Mouse (Mus musculus) T-cell, adult 2 months (primary cell): ENCODE data around the gene Usp34.
A peak's percentile ranks its signal among the peaks of the same experiment; 100 is the strongest.
"Not testable (repeated sequence)": the region's sequence is repeated elsewhere in the genome, so short reads cannot be mapped to it uniquely, and the experiment has no call there.

Source experiments
- DNase-seq: peaks from one replicate; pipeline ENCODE4 v3.0.0; 2022; ENCODE audit warnings: low spot score

Usp34 gene

GRCm38 (mm10) chr11:23359687-23360235, 53.1 kb downstream of the Usp34 start:
- not testable (repeated sequence) for DNase-seq

GRCm38 (mm10) chr11:23362305-23362704, 55.6 kb downstream of the Usp34 start:
- DNase-seq: no peak

- no peak for DNase-seq
Observed at GRCm38 (mm10) chr11:23364348-23364747, 57.7 kb downstream of the Usp34 start.

- DNase-seq: no peak
Observed at GRCm38 (mm10) chr11:23372032-23372431, 65.3 kb downstream of the Usp34 start.

GRCm38 (mm10) chr11:23372490-23372889, 65.8 kb downstream of the Usp34 start:
- DNase-seq: no peak

- no peak for DNase-seq
Observed at GRCm38 (mm10) chr11:23380055-23380454, 73.4 kb downstream of the Usp34 start.

GRCm38 (mm10) chr11:23380595-23380994, 73.9 kb downstream of the Usp34 start:
- no peak for DNase-seq

GRCm38 (mm10) chr11:23382787-23383186, 76.1 kb downstream of the Usp34 start:
- no peak for DNase-seq

GRCm38 (mm10) chr11:23389649-23390048, 83.0 kb downstream of the Usp34 start:
- no peak for DNase-seq

- DNase-seq: no peak
Observed at GRCm38 (mm10) chr11:23392567-23392966, 85.9 kb downstream of the Usp34 start.

- DNase-seq: no peak
Observed at GRCm38 (mm10) chr11:23396608-23397007, 89.9 kb downstream of the Usp34 start.

GRCm38 (mm10) chr11:23400978-23401776, 94.5 kb downstream of the Usp34 start:
- no peak for DNase-seq

GRCm38 (mm10) chr11:23428301-23428700, 121.6 kb downstream of the Usp34 start:
- no peak for DNase-seq

GRCm38 (mm10) chr11:23430013-23430412, 123.3 kb downstream of the Usp34 start:
- no peak for DNase-seq

GRCm38 (mm10) chr11:23436076-23436475, 129.4 kb downstream of the Usp34 start:
- no peak for DNase-seq

GRCm38 (mm10) chr11:23465862-23466261, 159.2 kb downstream of the Usp34 start:
- not testable (repeated sequence) for DNase-seq

- no peak for DNase-seq
Observed at GRCm38 (mm10) chr11:23489955-23490354, 183.3 kb downstream of the Usp34 start.

- no peak for DNase-seq
Observed at GRCm38 (mm10) chr11:23492048-23492790, 185.5 kb downstream of the Usp34 start.

GRCm38 (mm10) chr11:23495231-23495630, 188.5 kb downstream of the Usp34 start:
- DNase-seq: no peak

- no peak for DNase-seq
Observed at GRCm38 (mm10) chr11:23496661-23497060, 190.0 kb downstream of the Usp34 start.

GRCm38 (mm10) chr11:23497335-23497717, 190.6 kb downstream of the Usp34 start:
- no peak for DNase-seq

GRCm38 (mm10) chr11:23497718-23498509, 191.2 kb downstream of the Usp34 start, which contains the start of gene Ahsa2:
TSS of gene Ahsa2 (minus strand) at chr11:23498030.
- peak; percentile 93 for DNase-seq
